Mouse (Mus musculus) erythroblast, embryonic 14.5 days (primary cell): ENCODE data around the gene 5730480H06Rik. TPM values are rescaled to one million over a fixed set of nuclear protein-coding genes. Genes with fewer than 3 reads are reported as not detected.

Experiments
- H3K27me3 ChIP-seq: 2 replicates; pipeline ENCODE4 v1.6.1; 2012; ENCODE audit warnings: inconsistent platforms; ENCODE audit not compliant: control insufficient read depth
- H3K36me3 ChIP-seq: 2 replicates; pipeline ENCODE4 v1.6.1; 2012; ENCODE audit warnings: mild to moderate bottlenecking, inconsistent platforms; ENCODE audit not compliant: control insufficient read depth
- H3K4me1 ChIP-seq: 2 replicates; pipeline ENCODE4 v1.6.1; 2012; ENCODE audit warnings: inconsistent platforms; ENCODE audit not compliant: control insufficient read depth
- H3K4me3 ChIP-seq: replicated peaks from 2 replicates; pipeline ENCODE3; 2012; ENCODE audit warnings: moderate library complexity, mild to moderate bottlenecking, inconsistent platforms
- H3K9me3 ChIP-seq: 2 replicates; pipeline ENCODE4 v1.6.1; 2012; ENCODE audit warnings: low read length, inconsistent platforms, mixed read lengths; ENCODE audit not compliant: control insufficient read depth
- GATA1 ChIP-seq: IDR thresholded peaks from 2 replicates; pipeline ENCODE4 v1.6.1; 2012; ENCODE audit warnings: low read length, inconsistent platforms, mixed read lengths
- TAL1 ChIP-seq: IDR thresholded peaks from 3 replicates; pipeline ENCODE4 v1.6.1; 2012; ENCODE audit warnings: low read length, inconsistent platforms, mixed read lengths
- polyA plus RNA-seq: library from polyadenylated mRNA; stranded (reverse); fragments of >175 nt; gene quantifications from 2 replicates; pipeline ENCODE4 v1.2.3, GENCODE M21; 2012

Gene 5730480H06Rik
- polyA plus RNA-seq, 1 experiment = 0.10 TPM

- no peaks in the 10 kb centered on the region for H3K27me3 ChIP-seq
- H3K9me3 ChIP-seq = no peaks in the 10 kb centered on the region
- H3K36me3 ChIP-seq = no peaks in the 10 kb centered on the region
- TF ChIP-seq GATA1 (no peak), TAL1 (no peak)
- no peaks in the 10 kb centered on the region for H3K4me1 ChIP-seq
- no peak overlapping the region for H3K4me3 ChIP-seq
Measured at GRCm38 (mm10) chr5:48340808-48341433, 13.2 kb downstream of the 5730480H06Rik start.

GRCm38 (mm10) chr5:48345095-48345982 is 17.6 kb downstream of the 5730480H06Rik start:
- Histone ChIP-seq H3K9me3 (no peaks in the 10 kb centered on the region), H3K4me3 (no peak overlapping the region)

GRCm38 (mm10) chr5:48345983-48346648 is 18.4 kb downstream of the 5730480H06Rik start:
- Histone ChIP-seq H3K4me1 (no peaks in the 10 kb centered on the region), H3K27me3 (no peaks in the 10 kb centered on the region), H3K9me3 (no peaks in the 10 kb centered on the region), H3K4me3 (no peak overlapping the region), H3K36me3 (no peaks in the 10 kb centered on the region)
- no peak for TF ChIP-seq TAL1
- TF ChIP-seq GATA1 = no peak

More at GRCm38 (mm10) chr5:48345095-48345982, 17.6 kb downstream of the 5730480H06Rik start:
- Histone ChIP-seq H3K27me3 (no peaks in the 10 kb centered on the region), H3K36me3 (no peaks in the 10 kb centered on the region), H3K4me1 (no peaks in the 10 kb centered on the region)
- TF ChIP-seq GATA1 (no peak), TAL1 (no peak)

GRCm38 (mm10) chr5:48349309-48349708 is 21.6 kb downstream of the 5730480H06Rik start:
- no peak overlapping the region for H3K4me3 ChIP-seq
- no peaks in the 10 kb centered on the region for H3K27me3 ChIP-seq
- no peaks in the 10 kb centered on the region for H3K9me3 ChIP-seq
- no peaks in the 10 kb centered on the region for H3K4me1 ChIP-seq
- TF ChIP-seq TAL1 (no peak), GATA1 (no peak)
- H3K36me3 ChIP-seq = no peaks in the 10 kb centered on the region

GRCm38 (mm10) chr5:48371890-48372766 is 44.4 kb downstream of the 5730480H06Rik start:
- Histone ChIP-seq H3K36me3 (peaks cover 20% of the 10 kb centered on the region), H3K4me1 (peaks cover 17% of the 10 kb centered on the region), H3K9me3 (no peaks in the 10 kb centered on the region), H3K4me3 (peak overlapping the region; percentile 86), H3K27me3 (no peaks in the 10 kb centered on the region)
- no peak for TF ChIP-seq TAL1
- TF ChIP-seq GATA1 = no peak

- no peaks in the 10 kb centered on the region for H3K27me3 ChIP-seq
- no peak for TF ChIP-seq TAL1
- no peak for TF ChIP-seq GATA1
- no peaks in the 10 kb centered on the region for H3K4me1 ChIP-seq
- H3K9me3 ChIP-seq = no peaks in the 10 kb centered on the region
- no peaks in the 10 kb centered on the region; the same call in 1 of the 2 replicates for H3K36me3 ChIP-seq
- no peak overlapping the region for H3K4me3 ChIP-seq
Measured at GRCm38 (mm10) chr5:48402497-48402896, 74.7 kb downstream of the 5730480H06Rik start.

GRCm38 (mm10) chr5:48408276-48408675 is 80.5 kb downstream of the 5730480H06Rik start:
- no peaks in the 10 kb centered on the region for H3K9me3 ChIP-seq
- H3K4me3 ChIP-seq = no peak overlapping the region
- no peaks in the 10 kb centered on the region for H3K36me3 ChIP-seq
- no peaks in the 10 kb centered on the region for H3K4me1 ChIP-seq
- TF ChIP-seq TAL1 (no peak), GATA1 (no peak)
- no peaks in the 10 kb centered on the region for H3K27me3 ChIP-seq

GRCm38 (mm10) chr5:48410348-48410747 is 82.6 kb downstream of the 5730480H06Rik start:
- no peaks in the 10 kb centered on the region for H3K4me1 ChIP-seq
- no peaks in the 10 kb centered on the region for H3K36me3 ChIP-seq
- no peaks in the 10 kb centered on the region for H3K27me3 ChIP-seq
- TF ChIP-seq GATA1 (no peak), TAL1 (no peak)
- no peak overlapping the region for H3K4me3 ChIP-seq
- H3K9me3 ChIP-seq = no peaks in the 10 kb centered on the region
